Mouse (Mus musculus) testis, postnatal 10 days (tissue): ENCODE data around the gene Nup214.
A peak's percentile ranks its signal among the peaks of the same experiment; 100 is the strongest.

Source experiments
- DNase-seq: peaks from one replicate; pipeline ENCODE4 v3.0.0; 2021; ENCODE audit warnings: low spot score

Nup214 gene

DNA sequence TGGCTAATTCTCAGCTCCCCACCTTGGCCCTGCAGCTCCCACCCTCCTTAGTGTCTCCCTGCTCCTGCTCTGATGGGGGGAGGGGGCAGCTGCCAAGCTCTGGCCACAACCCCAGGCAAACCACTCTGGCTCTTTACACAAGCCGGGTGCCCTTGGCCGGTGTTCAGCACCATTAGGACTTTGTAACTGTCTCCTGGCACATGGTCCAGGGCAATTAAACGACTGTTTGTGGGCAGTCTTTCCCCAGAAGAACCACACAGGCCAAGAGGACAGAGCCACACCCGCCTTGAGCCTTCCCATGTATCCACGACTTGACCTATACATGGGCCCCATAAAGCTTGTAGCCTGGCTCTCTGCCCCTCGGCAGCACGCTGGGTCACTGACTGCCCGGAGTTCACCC lies 100.2 kb downstream of the Nup214 start:
- peak; percentile 63 for DNase-seq

- no peak for DNase-seq
Observed at GRCm38 (mm10) chr2:32075368-32075767, 101.1 kb downstream of the Nup214 start.

DNA sequence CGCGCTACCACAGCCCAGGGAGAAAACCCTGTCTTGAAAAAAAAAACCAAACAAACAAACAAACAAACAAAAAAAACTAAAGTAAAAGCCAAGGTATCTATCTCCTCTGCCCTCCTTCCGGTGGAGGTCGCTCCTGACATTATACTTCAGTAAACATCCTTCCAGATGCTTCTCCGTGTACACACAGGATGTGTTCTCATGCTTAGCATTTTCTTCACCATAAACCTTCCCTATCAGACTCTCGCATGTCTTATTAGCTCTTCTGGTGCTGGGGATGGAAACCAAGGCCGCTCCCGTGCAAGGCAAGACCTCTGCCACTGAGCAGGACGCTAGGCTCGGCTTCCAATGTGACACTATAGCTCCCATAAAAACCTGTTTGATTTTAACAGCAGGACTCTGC lies 103.5 kb downstream of the Nup214 start:
- no peak for DNase-seq

DNA sequence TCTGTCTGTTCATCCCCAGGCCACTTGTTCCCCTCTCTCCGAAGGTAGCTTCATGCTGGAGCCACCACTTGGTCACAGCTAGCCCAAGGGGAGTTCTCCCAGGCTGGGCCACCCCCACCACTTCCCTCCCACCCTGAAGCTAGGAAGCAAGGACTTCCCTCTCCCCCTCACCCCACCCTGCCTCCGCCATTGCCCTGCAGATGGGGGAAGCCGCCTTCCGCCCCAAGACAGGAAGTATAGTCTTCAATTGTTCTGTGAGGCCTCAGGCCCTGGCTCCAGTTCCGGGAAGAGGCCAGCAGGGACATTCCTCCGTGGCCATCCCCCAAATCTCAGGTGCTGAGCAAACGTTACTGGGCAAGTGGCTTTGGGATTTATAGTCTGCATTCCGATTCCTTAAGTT lies 104.3 kb downstream of the Nup214 start:
- DNase-seq, result no peak

- DNase-seq, result peak; percentile 90
Observed at GRCm38 (mm10) chr2:32079191-32079725, 105.0 kb downstream of the Nup214 start.

GRCm38 (mm10) chr2:32080681-32081080 lies 106.4 kb downstream of the Nup214 start:
- DNase-seq, result no peak

DNA sequence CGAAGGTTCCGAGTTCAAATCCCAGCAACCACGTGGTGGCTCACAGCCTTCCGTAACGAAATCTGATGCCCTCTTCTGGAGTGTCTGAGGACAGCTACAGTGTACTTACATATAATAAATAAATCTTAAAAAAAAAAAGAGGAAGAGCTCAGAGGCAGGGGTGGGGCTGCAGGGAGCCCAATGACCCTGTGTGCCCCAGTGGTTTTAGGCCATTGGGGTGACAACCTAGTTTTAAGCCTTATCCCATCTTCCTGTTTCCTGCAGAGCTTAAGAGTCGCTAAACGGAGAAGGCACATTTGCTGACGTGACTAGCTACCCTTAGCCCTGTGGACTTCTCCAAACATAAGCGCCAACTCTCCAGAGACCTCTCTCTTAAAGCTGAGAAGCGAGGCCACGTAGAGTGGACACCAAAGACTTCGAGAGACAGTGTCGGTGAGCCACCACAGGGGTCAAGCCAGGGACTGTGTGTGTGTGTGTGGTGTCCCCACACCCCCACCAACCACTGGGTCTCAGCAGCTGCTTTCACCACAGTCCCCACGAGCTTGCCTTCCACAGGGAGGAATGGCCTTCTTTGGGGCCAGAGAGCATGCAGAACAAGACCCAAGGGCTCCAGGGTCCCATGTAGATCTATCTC lies 107.2 kb downstream of the Nup214 start:
- no peak for DNase-seq

DNA sequence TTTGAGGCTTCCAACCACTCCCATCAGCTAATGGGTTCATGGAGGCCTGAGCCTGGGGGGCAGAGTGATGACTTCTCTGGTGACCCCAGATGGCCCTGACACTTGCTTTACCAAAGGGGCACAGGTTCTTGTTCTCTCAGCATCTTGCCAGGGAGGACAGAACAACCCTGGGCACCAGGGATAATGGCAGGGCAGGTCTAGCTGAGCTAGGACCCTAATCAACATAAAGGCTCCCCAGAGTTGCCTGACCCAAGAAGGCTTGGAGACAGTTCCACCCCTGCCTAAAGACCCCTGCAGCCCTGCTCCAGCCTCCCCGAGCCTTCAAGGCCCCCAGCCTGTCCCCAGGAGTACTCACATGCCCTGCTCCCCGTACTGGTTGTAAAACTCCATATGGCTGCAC lies 108.0 kb downstream of the Nup214 start:
- no peak for DNase-seq

- DNase-seq, result peak; percentile 64
Observed at GRCm38 (mm10) chr2:32083159-32084011, 109.1 kb downstream of the Nup214 start.

- no peak for DNase-seq
Observed at GRCm38 (mm10) chr2:32084111-32084871, 110.1 kb downstream of the Nup214 start, which contains the start of gene Fam78a. Fam78a (minus strand) TSS chr2:32084857.

GRCm38 (mm10) chr2:32084872-32085199 lies 110.6 kb downstream of the Nup214 start:
- no peak for DNase-seq

DNA sequence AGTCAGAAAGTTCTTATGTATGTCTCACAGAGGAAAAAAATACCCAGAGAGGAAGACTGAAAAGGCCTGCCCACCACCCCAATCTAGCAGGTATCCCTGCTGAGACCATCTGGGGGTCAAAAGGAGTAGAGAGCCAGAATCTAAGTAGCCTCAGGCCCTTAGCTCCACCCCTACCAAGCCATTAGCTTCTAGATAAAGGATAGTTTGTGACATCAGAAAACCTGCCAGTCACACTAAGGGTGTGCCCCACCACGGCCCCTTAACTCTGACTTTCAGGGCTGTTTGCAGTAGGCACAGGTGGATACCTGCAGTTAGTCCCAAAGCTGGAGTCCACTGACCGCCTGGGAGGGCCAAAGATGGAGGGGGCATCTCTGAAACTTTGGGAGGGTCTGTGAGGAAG lies 111.0 kb downstream of the Nup214 start:
- DNase-seq, result no peak

DNA sequence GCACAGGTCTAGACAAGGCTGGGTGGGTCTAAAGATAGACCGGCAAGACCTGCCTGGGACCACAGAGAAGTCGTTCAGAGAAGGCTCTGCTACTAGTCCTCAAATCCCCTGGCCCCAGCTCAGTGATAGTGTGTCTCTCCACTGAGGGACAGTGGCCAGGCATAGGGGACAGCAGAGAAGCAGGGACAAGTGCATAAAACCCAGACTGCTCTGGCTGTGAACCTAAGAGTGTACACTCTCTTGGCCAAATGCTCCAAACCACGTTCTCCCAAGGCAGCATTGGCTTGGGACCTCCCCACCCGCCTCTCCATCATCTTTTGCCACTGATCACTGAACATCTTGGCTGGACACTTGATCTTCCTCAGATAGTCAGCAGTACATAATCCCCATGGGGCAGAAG lies 113.4 kb downstream of the Nup214 start:
- no peak for DNase-seq

DNA sequence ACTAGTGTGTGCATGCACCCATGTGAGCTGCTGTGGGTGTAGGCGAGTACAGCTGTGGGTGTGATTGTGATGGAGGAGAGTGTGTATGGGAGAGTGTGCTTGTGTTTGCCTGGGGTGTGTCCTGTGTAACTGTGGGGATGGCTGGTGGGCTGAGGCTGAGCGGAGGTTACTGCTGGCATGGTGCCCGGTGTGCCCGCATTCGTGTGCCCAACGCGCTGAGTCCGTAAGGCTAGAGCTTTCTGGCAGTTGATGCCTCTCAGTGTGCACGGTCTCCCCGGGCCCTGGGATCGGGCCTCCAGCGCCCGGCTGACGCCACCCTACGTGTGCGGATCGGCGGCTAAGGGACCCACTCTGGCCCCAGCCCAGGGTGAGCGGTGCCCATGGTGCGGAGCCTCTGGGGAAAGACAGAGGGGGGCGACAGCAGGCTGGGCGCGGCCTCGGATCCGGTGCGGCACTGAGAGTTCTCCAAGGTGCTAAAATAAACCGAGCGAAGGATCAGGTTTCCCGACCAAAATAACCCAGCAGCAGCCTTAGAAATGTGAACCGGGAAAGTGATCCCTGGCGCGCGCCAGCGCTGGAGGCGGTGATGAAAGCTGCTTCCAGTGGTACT lies 114.2 kb downstream of the Nup214 start:
- DNase-seq, result peak; percentile 60

- DNase-seq, result no peak
Observed at GRCm38 (mm10) chr2:32089606-32090005, 115.4 kb downstream of the Nup214 start.

- DNase-seq, result no peak
Observed at GRCm38 (mm10) chr2:32090145-32090544, 115.9 kb downstream of the Nup214 start.

- no peak for DNase-seq
Observed at GRCm38 (mm10) chr2:32091956-32092355, 117.7 kb downstream of the Nup214 start.

DNA sequence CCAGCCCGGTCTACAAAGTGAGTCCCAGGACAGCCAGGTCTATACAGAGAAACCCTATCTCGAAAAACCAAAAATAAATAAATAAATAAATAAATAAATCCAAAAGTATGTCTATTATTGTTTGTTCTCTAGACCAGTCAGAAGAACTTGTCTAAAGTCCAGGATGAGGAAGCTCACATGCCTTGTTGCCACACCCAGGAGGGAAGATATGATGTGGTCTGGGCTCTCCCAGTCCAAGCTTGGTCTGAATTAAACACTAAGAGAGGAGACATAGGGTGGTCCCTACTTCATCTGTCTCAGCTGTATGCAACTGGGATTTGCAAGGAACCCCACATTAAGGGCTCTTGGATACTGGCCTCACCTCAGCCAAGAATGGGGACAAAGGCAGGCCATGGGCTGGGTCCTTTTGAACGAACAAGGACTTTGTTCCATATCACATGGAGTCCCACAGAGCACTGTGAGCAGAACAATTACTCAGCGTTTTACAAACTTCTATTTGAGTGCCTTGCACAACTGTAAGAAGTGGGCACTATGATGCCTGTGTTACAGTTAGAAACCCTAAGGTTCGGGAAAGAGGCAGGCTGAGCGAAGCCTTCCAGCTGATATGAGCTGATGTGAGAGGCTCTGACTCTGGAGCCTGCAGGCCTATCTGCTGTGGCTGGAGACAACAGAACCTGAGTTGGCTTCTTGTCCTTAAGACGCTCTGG lies 119.9 kb downstream of the Nup214 start:
- DNase-seq, result no peak

DNA sequence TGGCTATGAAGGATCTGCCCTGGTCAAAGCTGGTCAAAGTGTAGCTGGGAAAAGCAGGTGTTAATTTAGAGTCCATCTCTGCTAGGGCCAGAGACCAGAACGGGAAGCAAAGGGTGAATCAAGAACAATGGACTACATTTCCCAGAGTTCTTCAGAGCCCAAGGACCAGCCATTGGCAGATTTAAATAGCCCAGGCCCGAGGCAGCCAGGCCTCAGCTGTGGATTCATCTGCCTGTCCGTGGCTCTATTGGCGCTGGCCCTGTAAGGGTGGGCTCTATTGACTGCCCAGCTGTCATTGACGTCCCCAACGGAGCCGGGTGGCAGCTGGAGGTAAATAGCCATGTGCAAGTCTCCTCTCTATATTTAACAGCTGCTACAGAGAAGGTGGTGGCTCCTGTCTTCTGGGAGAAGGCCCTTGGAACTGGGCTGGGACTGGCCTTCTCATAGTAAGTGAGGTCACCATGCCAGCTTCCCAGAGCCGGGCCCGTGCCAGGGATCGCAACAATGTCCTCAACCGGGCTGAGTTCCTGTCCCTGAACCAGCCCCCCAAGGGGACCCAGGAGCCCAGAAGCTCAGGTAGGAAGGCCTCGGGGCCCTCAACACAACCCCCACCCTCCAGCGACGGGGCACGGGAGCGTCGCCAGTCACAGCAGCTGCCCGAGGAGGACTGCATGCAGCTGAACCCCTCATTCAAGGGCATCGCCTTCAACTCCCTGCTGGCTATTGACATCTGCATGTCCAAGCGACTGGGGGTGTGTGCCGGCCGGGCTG lies 121.3 kb downstream of the Nup214 start, which contains the start of gene Plpp7:
TSS of gene Plpp7 (plus strand) at position 178 of the 771 bp plus-strand sequence.
- DNase-seq, result peak; percentile 71

GRCm38 (mm10) chr2:32096122-32096420 lies 121.8 kb downstream of the Nup214 start:
- no peak for DNase-seq

DNA sequence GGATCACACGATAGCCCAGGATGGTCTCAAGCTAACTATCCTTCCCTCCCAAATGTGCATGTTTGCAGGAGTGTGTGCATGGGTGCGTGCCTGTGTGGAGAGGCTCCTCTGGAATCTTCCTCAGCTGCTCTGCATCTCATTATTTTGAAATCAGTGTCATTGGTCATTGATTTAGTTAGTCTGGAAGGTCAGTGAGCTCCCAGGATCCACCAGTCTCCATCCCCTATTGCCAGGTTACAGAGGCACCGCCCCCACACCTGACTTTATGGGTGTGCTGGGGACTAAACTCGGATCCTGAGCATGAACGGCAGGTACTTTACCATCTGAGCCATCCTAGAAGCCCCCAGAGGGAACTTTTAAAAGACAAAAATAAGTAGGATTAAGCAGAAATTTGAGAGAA lies 128.7 kb downstream of the Nup214 start:
- no peak for DNase-seq
